ENCODE assay signal across 16 mouse cellular contexts in genomic region chr7:95840476-95840875, GRCm38 (mm10).
"Had no signal": no experiment of that assay in that cellular context is flagged by ENCODE, and none has a peak within 500 bp of the region (broad histone marks: within the 10 kb centered on the region; RNA-seq: fewer than 3 reads in every experiment).

No protein-coding gene starts in this region.

- H3K4me2 ChIP-seq: intestine, embryonic 15.5 days; limb, embryonic 12.5 days; limb, embryonic 15.5 days; liver, embryonic 11.5 days; lung, embryonic 14.5 days; midbrain, embryonic 13.5 days had no signal

- H3K4me1 ChIP-seq: intestine, embryonic 15.5 days; limb, embryonic 12.5 days; limb, embryonic 15.5 days had no signal

- H3K27ac ChIP-seq: intestine, embryonic 15.5 days; limb, embryonic 12.5 days; limb, embryonic 15.5 days; liver, embryonic 14.5 days; macrophage; midbrain, embryonic 13.5 days had no signal

- DNase-seq: kidney, adult 18-20 months; kidney, adult 9 months; kidney, postnatal 14 days; kidney, postnatal 4 days; left cerebral cortex, postnatal 4 days; liver, postnatal 0 days; lung, embryonic 14.5 days; thymus, postnatal 25 days had no signal

- H3K36me3 ChIP-seq: intestine, embryonic 15.5 days; limb, embryonic 12.5 days; limb, embryonic 15.5 days; midbrain, embryonic 13.5 days had no signal

- H3K9ac ChIP-seq: intestine, embryonic 15.5 days; limb, embryonic 12.5 days; limb, embryonic 15.5 days; liver, embryonic 14.5 days; liver, postnatal 0 days; lung, embryonic 14.5 days; midbrain, embryonic 13.5 days had no signal

- H3K9me3 ChIP-seq: intestine, embryonic 15.5 days; limb, embryonic 12.5 days; limb, embryonic 15.5 days; midbrain, embryonic 13.5 days had no signal

- ATAC-seq: intestine, embryonic 15.5 days; liver, postnatal 0 days; lung, postnatal 0 days; midbrain, embryonic 13.5 days had no signal

- H3K4me3 ChIP-seq: intestine, embryonic 15.5 days; limb, embryonic 12.5 days; limb, embryonic 15.5 days; midbrain, embryonic 13.5 days had no signal

- H3K27me3 ChIP-seq: intestine, embryonic 15.5 days; limb, embryonic 15.5 days; midbrain, embryonic 13.5 days had no signal
